Comparison of ENCODE assay signal across 8 mouse cellular contexts in genomic region chr8:79584966-79585365, GRCm38 (mm10). TPM values are rescaled to one million over a fixed set of nuclear protein-coding genes. Genes with fewer than 3 reads are reported as not detected.
DNase-seq lines count a peak whose midpoint lies in the region; ATAC-seq and TF ChIP-seq lines count a peak whose summit lies in the region.

No protein-coding gene starts in this region.

- intact Hi-C loops in left cerebral cortex, adult 2 months (cut with DNase I) = loop anchor here (1.0 to 10.0 kb wide), 2 partner anchors 288 to 1520 kb away; no protein-coding TSS in a partner anchor

- WGBS in hindbrain, postnatal 0 days = 32% methylated on average over 3 of the region's 3 CpGs

- H3K4me1 ChIP-seq in hindbrain, postnatal 0 days (ENCODE audit: insufficient read depth, low read length) = no peaks in the 10 kb centered on the region

- no peaks in the 10 kb centered on the region for H3K27me3 ChIP-seq in hindbrain, postnatal 0 days (ENCODE audit: insufficient read depth, low read length)

- no peak overlapping the region for H3K4me3 ChIP-seq in hindbrain, postnatal 0 days (ENCODE audit: low read length)
- H3K4me3 ChIP-seq in left cerebral cortex, adult 2 months = no peak overlapping the region

- H3K9me3 ChIP-seq in hindbrain, postnatal 0 days (ENCODE audit: low read length) = no peaks in the 10 kb centered on the region

- no peak overlapping the region for H3K27ac ChIP-seq in hindbrain, postnatal 0 days
- H3K27ac ChIP-seq in left cerebral cortex, adult 2 months = no peak overlapping the region

- no peak overlapping the region for H3K4me2 ChIP-seq in hindbrain, postnatal 0 days (ENCODE audit: low read depth, low read length)

- peak; percentile 59 for DNase-seq in urinary bladder, postnatal 14 days (ENCODE audit: low spot score)
- no peak for DNase-seq in urinary bladder, postnatal 10 days (ENCODE audit: low spot score)
- peak; percentile 11 for DNase-seq in cerebellum, adult 11 months
- peak; percentile 27 to 77 for DNase-seq in frontal cortex, adult 2 months (ENCODE audit: extremely low spot score in 1 of 2, low spot score in 1 of 2)
- peak; percentile 88 for DNase-seq in hindbrain, postnatal 0 days (ENCODE audit: low spot score)
- peak; percentile 26 to 50 for DNase-seq in left cerebral cortex, adult 2 months (ENCODE audit: extremely low spot score in 1 of 2, low spot score in 2 of 2)
- DNase-seq in neural tube, embryonic 10.5 days (ENCODE audit: extremely low spot score, low spot score) = peak; percentile 38

- no peak overlapping the region for H3K9ac ChIP-seq in hindbrain, postnatal 0 days (replicated peaks; ENCODE audit: low read length)

- H3K36me3 ChIP-seq in hindbrain, postnatal 0 days (ENCODE audit: insufficient read depth, low read length) = no peaks in the 10 kb centered on the region

- peak; percentile 85 for ATAC-seq in hindbrain, postnatal 0 days
- no peak for ATAC-seq in erythroid progenitor cell, adult 5-6 weeks (replicated peaks; ENCODE audit: low FRiP score, poor library complexity, severe bottlenecking)

- peak; percentile 81 for TF ChIP-seq CTCF in hindbrain, postnatal 0 days (IDR thresholded peaks at IDR 0.05; ENCODE audit: low read depth)
- peak; percentile 75 for TF ChIP-seq CTCF in left cerebral cortex, adult 2 months (IDR thresholded peaks at IDR 0.05)

RNA-seq across cellular contexts. Expression of gene Otud4, which starts 54.5 kb away (rescaled TPM):
- polyA plus RNA-seq in frontal cortex, adult 2 months (2012; rRNA removed) = 26.4 and 28.6 TPM in 2 replicates
- 24.2 and 26.0 TPM in 2 replicates for total RNA-seq in hindbrain, postnatal 0 days (2014; rRNA removed)
- polyA plus RNA-seq in hindbrain, postnatal 0 days (2015; fragmentation: Nextera tagmentation; extraction: Ambion mirVana) = 6.1 TPM in 2 replicates
- 10 to 100 TPM; 37.3 to 41.0 TPM for total RNA-seq in left cerebral cortex, adult 2 months (2021)
- 22.2 and 47.2 TPM in 2 replicates for total RNA-seq in erythroid progenitor cell, adult 5-6 weeks (2015; ENCODE audit: low replicate concordance)
- 33.2 and 51.1 TPM in 2 replicates for total RNA-seq in erythroid progenitor cell, adult 5-6 weeks (2017; ENCODE audit: low replicate concordance)
